Mouse (Mus musculus): ENCODE data around the gene Kcnn4.
"Not testable (repeated sequence)": the region's sequence is repeated elsewhere in the genome, so short reads cannot be mapped to it uniquely, and the experiment has no call there.

Kcnn4 gene

GRCm38 (mm10) chr7:24391077-24391476 is 21.0 kb downstream of the Kcnn4 start:
- no peak for DNase-seq (ENCODE audit: low read depth, low spot score)

- no peak for DNase-seq (ENCODE audit: low read depth, low spot score)
Measured at GRCm38 (mm10) chr7:24391687-24392086, 21.6 kb downstream of the Kcnn4 start.

- no peak for DNase-seq (ENCODE audit: low read depth, low spot score)
Measured at GRCm38 (mm10) chr7:24394054-24394453, 24.0 kb downstream of the Kcnn4 start.

GRCm38 (mm10) chr7:24394475-24395161 is 24.6 kb downstream of the Kcnn4 start:
- DNase-seq (ENCODE audit: low read depth, low spot score), result no peak

GRCm38 (mm10) chr7:24396832-24397231 is 26.8 kb downstream of the Kcnn4 start:
- no peak for DNase-seq (ENCODE audit: low read depth, low spot score)

GRCm38 (mm10) chr7:24398364-24398913 is 28.4 kb downstream of the Kcnn4 start:
- no peak for DNase-seq (ENCODE audit: low read depth, low spot score)

GRCm38 (mm10) chr7:24399256-24400081 is 29.4 kb downstream of the Kcnn4 start, which contains the start of gene Smg9:
TSS of gene Smg9 (plus strand) at chr7:24399619.
- DNase-seq (ENCODE audit: low read depth, low spot score), result peak; percentile 99

- no peak for DNase-seq (ENCODE audit: low read depth, low spot score)
Measured at GRCm38 (mm10) chr7:24400082-24400452, 30.0 kb downstream of the Kcnn4 start.

- DNase-seq (ENCODE audit: low read depth, low spot score), result not testable (repeated sequence)
Measured at GRCm38 (mm10) chr7:24400489-24400888, 30.4 kb downstream of the Kcnn4 start.

- no peak for DNase-seq (ENCODE audit: low read depth, low spot score)
Measured at GRCm38 (mm10) chr7:24402851-24403250, 32.8 kb downstream of the Kcnn4 start.

- DNase-seq (ENCODE audit: low read depth, low spot score), result no peak
Measured at GRCm38 (mm10) chr7:24405649-24406048, 35.6 kb downstream of the Kcnn4 start.

GRCm38 (mm10) chr7:24406528-24407344 is 36.7 kb downstream of the Kcnn4 start:
- no peak for DNase-seq (ENCODE audit: low read depth, low spot score)

GRCm38 (mm10) chr7:24408186-24408585 is 38.1 kb downstream of the Kcnn4 start:
- DNase-seq (ENCODE audit: low read depth, low spot score), result no peak

GRCm38 (mm10) chr7:24410123-24410522 is 40.1 kb downstream of the Kcnn4 start:
- no peak for DNase-seq (ENCODE audit: low read depth, low spot score)

GRCm38 (mm10) chr7:24410831-24411230 is 40.8 kb downstream of the Kcnn4 start:
- no peak for DNase-seq (ENCODE audit: low read depth, low spot score)

- DNase-seq (ENCODE audit: low read depth, low spot score), result no peak
Measured at GRCm38 (mm10) chr7:24413630-24414029, 43.6 kb downstream of the Kcnn4 start.

- DNase-seq (ENCODE audit: low read depth, low spot score), result no peak
Measured at GRCm38 (mm10) chr7:24415261-24415660, 45.2 kb downstream of the Kcnn4 start.

- DNase-seq (ENCODE audit: low read depth, low spot score), result no peak
Measured at GRCm38 (mm10) chr7:24419579-24419978, 49.5 kb downstream of the Kcnn4 start.

GRCm38 (mm10) chr7:24421648-24422047 is 51.6 kb downstream of the Kcnn4 start:
- no peak for DNase-seq (ENCODE audit: low read depth, low spot score)

- no peak for DNase-seq (ENCODE audit: low read depth, low spot score)
Measured at GRCm38 (mm10) chr7:24422251-24422650, 52.2 kb downstream of the Kcnn4 start.

- DNase-seq (ENCODE audit: low read depth, low spot score), result no peak
Measured at GRCm38 (mm10) chr7:24423107-24423763, 53.2 kb downstream of the Kcnn4 start.

Data from brain, embryonic 18.5 days (tissue).